Mouse (Mus musculus) heart, embryonic 16.5 days (tissue): ENCODE data around the gene Gsdma2. TPM values are rescaled to one million over a fixed set of nuclear protein-coding genes. Genes with fewer than 3 reads are reported as not detected.
"Not testable (repeated sequence)": the region's sequence is repeated elsewhere in the genome, so short reads cannot be mapped to it uniquely, and the experiment has no call there.

ENCODE experiments used
- ATAC-seq: fragments of 200-750 bp; cut with Nextera tagmentation; replicated peaks from 2 replicates; pipeline ENCODE4 v1.8.0; 2017; ENCODE audit warnings: moderate number of reproducible peaks; ENCODE audit not compliant: insufficient read depth, low FRiP score; ENCODE audit errors: extremely low read depth
- H3K27ac ChIP-seq: fragments of 300-500 bp; sonication (generic); 2 replicates; pipeline ENCODE4 v1.5.1; 2014; ENCODE audit warnings: mild to moderate bottlenecking, low read length, control low read depth, moderate library complexity
- H3K27me3 ChIP-seq: fragments of 300-500 bp; sonication (generic); 2 replicates; pipeline ENCODE4 v1.6.1; 2014; ENCODE audit warnings: low read length, mixed read lengths; ENCODE audit not compliant: control insufficient read depth, insufficient read depth
- H3K36me3 ChIP-seq: fragments of 300-500 bp; sonication (generic); 2 replicates; pipeline ENCODE4 v1.6.1; 2014; ENCODE audit not compliant: control insufficient read depth, insufficient read depth
- H3K4me1 ChIP-seq: fragments of 300-500 bp; sonication (generic); 2 replicates; pipeline ENCODE4 v1.6.1; 2014; ENCODE audit warnings: low read length, mixed read lengths; ENCODE audit not compliant: control insufficient read depth, insufficient read depth
- H3K4me2 ChIP-seq: fragments of 300-500 bp; sonication (generic); 2 replicates; pipeline ENCODE4 v1.6.1; 2014; ENCODE audit warnings: low read depth, mild to moderate bottlenecking, control low read depth, low read length
- H3K4me3 ChIP-seq: fragments of 300-500 bp; sonication (generic); 2 replicates; pipeline ENCODE4 v1.5.1; 2014; ENCODE audit warnings: mild to moderate bottlenecking, control low read depth, low read length
- H3K9ac ChIP-seq: fragments of 300-500 bp; sonication (generic); 2 replicates; pipeline ENCODE4 v1.6.1; 2014; ENCODE audit warnings: low read length, control low read depth
- H3K9me3 ChIP-seq: fragments of 300-500 bp; sonication (generic); replicated peaks from 2 replicates; pipeline ENCODE4 v1.6.1; 2016; ENCODE audit warnings: low read length; ENCODE audit not compliant: control insufficient read depth
- WGBS: fragments of 180-500 bp; shearing (Covaris S2); extraction: QIAGEN DNeasy Blood & Tissue Kit; methylation state at CpG from one replicate; pipeline ENCODE4 v1.1.7; 2014; 5-methylcytosine and 5-hydroxymethylcytosine counted together
- polyA plus RNA-seq: library from polyadenylated mRNA; unstranded; fragments of >200 nt; fragmentation: Nextera tagmentation; extraction: Ambion mirVana; gene quantifications from 2 replicates; pipeline ENCODE4 v1.2.1, GENCODE M21; 2015

The Gsdma2 gene
- polyA plus RNA-seq, 1 experiment from 2014 or later: 0.18 TPM

GRCm38 (mm10) chr11:98620791-98621190 is 25.8 kb upstream of the Gsdma2 start:
- Histone ChIP-seq H3K4me2 (no peak overlapping the region), H3K9me3 (peaks cover 6% of the 10 kb centered on the region), H3K4me3 (no peak overlapping the region), H3K4me1 (no peaks in the 10 kb centered on the region), H3K27ac (no peak overlapping the region), H3K9ac (no peak overlapping the region), H3K36me3 (no peaks in the 10 kb centered on the region), H3K27me3 (no peaks in the 10 kb centered on the region)
- ATAC-seq: no peak
- WGBS: 89% methylated on average over 13 of the region's 13 CpGs

GRCm38 (mm10) chr11:98623981-98624380 is 22.6 kb upstream of the Gsdma2 start:
- 68% methylated on average over 6 of the region's 6 CpGs for WGBS
- H3K27ac ChIP-seq, H3K4me3 ChIP-seq, H3K36me3 ChIP-seq, H3K9ac ChIP-seq, H3K27me3 ChIP-seq, H3K4me2 ChIP-seq, H3K9me3 ChIP-seq, H3K4me1 ChIP-seq, ATAC-seq: not testable (repeated sequence)

- H3K27me3 ChIP-seq, H3K4me1 ChIP-seq, H3K36me3 ChIP-seq, H3K9ac ChIP-seq, H3K9me3 ChIP-seq, H3K4me2 ChIP-seq, H3K4me3 ChIP-seq, H3K27ac ChIP-seq, ATAC-seq: not testable (repeated sequence)
- 78% methylated on average over 2 of the region's 2 CpGs for WGBS
Measured at GRCm38 (mm10) chr11:98624381-98624780, 22.2 kb upstream of the Gsdma2 start.

- ATAC-seq: no peak
- Histone ChIP-seq H3K9ac (no peak within 1 kb of the TSS), H3K4me2 (no peak within 1 kb of the TSS), H3K36me3 (no peaks in the 10 kb centered on the region), H3K9me3 (peaks cover 6% of the 10 kb centered on the region), H3K27me3 (no peaks in the 10 kb centered on the region), H3K27ac (no peak within 1 kb of the TSS), H3K4me3 (no peak within 1 kb of the TSS), H3K4me1 (no peaks in the 10 kb centered on the region)
- WGBS: 86% methylated on average over 10 of the region's 10 CpGs
Measured at GRCm38 (mm10) chr11:98625611-98626410, 20.7 kb upstream of the Gsdma2 start, which contains the start of the genes Gm12355 and Gsdma3. Gene Gm12355 (minus strand): TSS chr11:98625661. Gene Gsdma3 (plus strand): TSS chr11:98626360.

- ATAC-seq: no peak
- no peaks in the 10 kb centered on the region for H3K4me1 ChIP-seq
Measured at GRCm38 (mm10) chr11:98628706-98629105, 17.9 kb upstream of the Gsdma2 start.

GRCm38 (mm10) chr11:98630646-98631045 is 15.9 kb upstream of the Gsdma2 start:
- Histone ChIP-seq H3K27me3 (no peaks in the 10 kb centered on the region), H3K4me2 (no peak overlapping the region), H3K36me3 (no peaks in the 10 kb centered on the region), H3K9me3 (no peaks in the 10 kb centered on the region), H3K4me3 (no peak overlapping the region), H3K9ac (no peak overlapping the region), H3K27ac (no peak overlapping the region), H3K4me1 (no peaks in the 10 kb centered on the region)
- 81% methylated on average over 5 of the region's 5 CpGs for WGBS
- ATAC-seq: no peak

More at GRCm38 (mm10) chr11:98628706-98629105, 17.9 kb upstream of the Gsdma2 start:
- no peak overlapping the region for H3K4me3 ChIP-seq
- no peaks in the 10 kb centered on the region for H3K9me3 ChIP-seq
- WGBS: 93% methylated on average over 3 of the region's 3 CpGs
- H3K27ac ChIP-seq: no peak overlapping the region
- no peaks in the 10 kb centered on the region for H3K27me3 ChIP-seq
- no peaks in the 10 kb centered on the region for H3K36me3 ChIP-seq
- H3K4me2 ChIP-seq: no peak overlapping the region
- no peak overlapping the region for H3K9ac ChIP-seq

- not testable (repeated sequence) for ATAC-seq, H3K36me3 ChIP-seq, H3K4me2 ChIP-seq, H3K27me3 ChIP-seq, H3K4me1 ChIP-seq, H3K9ac ChIP-seq, H3K9me3 ChIP-seq, H3K27ac ChIP-seq, H3K4me3 ChIP-seq
- WGBS: 21% methylated on average over 10 of the region's 10 CpGs
Measured at GRCm38 (mm10) chr11:98635312-98635970, 11.1 kb upstream of the Gsdma2 start.

GRCm38 (mm10) chr11:98637501-98637900 is 9.1 kb upstream of the Gsdma2 start:
- Histone ChIP-seq H3K36me3 (no peaks in the 10 kb centered on the region), H3K4me2 (no peak overlapping the region), H3K9ac (no peak overlapping the region), H3K4me1 (no peaks in the 10 kb centered on the region), H3K4me3 (no peak overlapping the region), H3K27me3 (no peaks in the 10 kb centered on the region), H3K9me3 (no peaks in the 10 kb centered on the region), H3K27ac (no peak overlapping the region)
- WGBS: 75% methylated on average over 1 of the region's 1 CpGs
- ATAC-seq: no peak

- Histone ChIP-seq H3K9ac (no peak overlapping the region), H3K4me3 (no peak overlapping the region), H3K9me3 (no peaks in the 10 kb centered on the region), H3K27ac (no peak overlapping the region), H3K4me2 (no peak overlapping the region), H3K27me3 (no peaks in the 10 kb centered on the region), H3K4me1 (no peaks in the 10 kb centered on the region), H3K36me3 (no peaks in the 10 kb centered on the region)
- no peak for ATAC-seq
- 49% methylated on average over 5 of the region's 5 CpGs for WGBS
Measured at GRCm38 (mm10) chr11:98640091-98640490, 6.5 kb upstream of the Gsdma2 start.
